Mouse (Mus musculus) heart, postnatal 36 days (tissue): ENCODE data around the gene Acvr1. TPM values are rescaled to one million over a fixed set of nuclear protein-coding genes. Genes with fewer than 3 reads are reported as not detected.

Source experiments
- DNase-seq, 2 experiments: peaks; one replicate each; pipeline ENCODE4 v3.0.0; 2021 to 2022
- intact Hi-C: fragments of 180-260 bp; cut with DNase I; formaldehyde crosslinking; loops from one replicate; pipeline ENCODE4 v1.15.1; 2025
- total RNA-seq, 2 experiments: library from RNA; stranded (reverse); gene quantifications; 2 replicates each; pipeline ENCODE4 v1.2.3; 2021

Gene Acvr1
- total RNA-seq, 2 experiments from 2014 or later: 16.0 to 16.8 TPM

- DNase-seq: no peak
- intact Hi-C loops: no loop called here
These were observed 81.8 kb downstream of the Acvr1 start for GRCm38 (mm10) chr2:58485152-58485551.

GRCm38 (mm10) chr2:58484284-58484965 is 82.5 kb downstream of the Acvr1 start:
- no peak for DNase-seq
- intact Hi-C loops: no loop called here

GRCm38 (mm10) chr2:58481450-58482100 is 85.4 kb downstream of the Acvr1 start:
- DNase-seq: no peak
- intact Hi-C loops: no loop called here

GRCm38 (mm10) chr2:58480764-58481163 is 86.2 kb downstream of the Acvr1 start:
- intact Hi-C loops: no loop called here
- DNase-seq: peak in 1 of 2 experiments; percentile 22

- DNase-seq: no peak
- intact Hi-C loops: loop anchor here (2.0 to 10.0 kb wide), 2 partner anchors 21 to 955 kb away; no protein-coding TSS in a partner anchor
These were observed 87.4 kb downstream of the Acvr1 start for GRCm38 (mm10) chr2:58479536-58479935.

- DNase-seq: no peak
- intact Hi-C loops: loop anchor here (2.0 to 10.0 kb wide), 2 partner anchors 23 to 957 kb away; no protein-coding TSS in a partner anchor
These were observed 88.8 kb downstream of the Acvr1 start for GRCm38 (mm10) chr2:58478144-58478543.

- intact Hi-C loops: loop anchor here (1.0 to 10.0 kb wide), 4 partner anchors 56 to 958 kb away; partner anchors contain the start of genes Acvr1 and Upp2
- DNase-seq: peak; percentile 83 to 90
These were observed 89.8 kb downstream of the Acvr1 start for GRCm38 (mm10) chr2:58476956-58477715.

- intact Hi-C loops: loop anchor here (10.0 kb wide), 1 partner anchor 959 kb away; no protein-coding TSS in a partner anchor
These were observed 91.4 kb downstream of the Acvr1 start for GRCm38 (mm10) chr2:58475578-58475977.

GRCm38 (mm10) chr2:58470290-58470689 is 96.7 kb downstream of the Acvr1 start:
- no peak for DNase-seq
- intact Hi-C loops: loop anchor here (5.0 to 10.0 kb wide), 2 partner anchors 268 to 965 kb away; no protein-coding TSS in a partner anchor

More at GRCm38 (mm10) chr2:58475578-58475977, 91.4 kb downstream of the Acvr1 start:
- no peak for DNase-seq

- no peak for DNase-seq
- intact Hi-C loops: loop anchor here (5.0 to 10.0 kb wide), 2 partner anchors 268 to 965 kb away; no protein-coding TSS in a partner anchor
These were observed 97.1 kb downstream of the Acvr1 start, which contains the start of gene Gm17409 for GRCm38 (mm10) chr2:58469816-58470215. Gene Gm17409 (plus strand): TSS chr2:58470116.

- intact Hi-C loops: loop anchor here (5.0 kb wide), 1 partner anchor 257 kb away; no protein-coding TSS in a partner anchor
- peak in 1 of 2 experiments; percentile 30 for DNase-seq
These were observed 108.1 kb downstream of the Acvr1 start for GRCm38 (mm10) chr2:58458820-58459371.

GRCm38 (mm10) chr2:58457488-58457865 is 109.5 kb downstream of the Acvr1 start:
- intact Hi-C loops: loop anchor here (5.0 kb wide), 1 partner anchor 255 kb away; no protein-coding TSS in a partner anchor
- DNase-seq: no peak

GRCm38 (mm10) chr2:58456843-58457487 is 110.0 kb downstream of the Acvr1 start:
- intact Hi-C loops: loop anchor here (5.0 kb wide), 1 partner anchor 255 kb away; no protein-coding TSS in a partner anchor
- DNase-seq: no peak

- intact Hi-C loops: no loop called here
- DNase-seq: no peak
These were observed 112.7 kb downstream of the Acvr1 start for GRCm38 (mm10) chr2:58454095-58454865.

- DNase-seq: no peak
- intact Hi-C loops: no loop called here
These were observed 120.0 kb downstream of the Acvr1 start for GRCm38 (mm10) chr2:58447001-58447400.

GRCm38 (mm10) chr2:58443163-58443562 is 123.8 kb downstream of the Acvr1 start:
- no peak for DNase-seq
- intact Hi-C loops: no loop called here

GRCm38 (mm10) chr2:58436911-58437310 is 130.0 kb downstream of the Acvr1 start:
- no peak for DNase-seq
- intact Hi-C loops: no loop called here

GRCm38 (mm10) chr2:58435507-58435906 is 131.4 kb downstream of the Acvr1 start:
- intact Hi-C loops: no loop called here
- DNase-seq: no peak

GRCm38 (mm10) chr2:58434438-58434837 is 132.5 kb downstream of the Acvr1 start:
- intact Hi-C loops: no loop called here

More at GRCm38 (mm10) chr2:58434438-58434837, 132.5 kb downstream of the Acvr1 start:
- no peak for DNase-seq
